Mouse (Mus musculus) MEL (cell line): ENCODE measurements around the gene Vti1a.

ENCODE experiments used
- CTCF ChIP-seq, 3 experiments: IDR thresholded peaks in 2 of 3; conservative IDR thresholded peaks in 1 of 3; 2 replicates each; pipeline ENCODE4 v1.5.1; 2011 to 2012; ENCODE audit warnings: low read length in 3 of 3, low read depth in 2 of 3, mild to moderate bottlenecking in 2 of 3, improper control_type of control experiment in 1 of 3, inconsistent platforms in 1 of 3, mixed read lengths in 1 of 3, moderate library complexity in 1 of 3; ENCODE audit not compliant: control insufficient read depth in 1 of 3, insufficient read depth in 1 of 3, poor library complexity in 1 of 3, severe bottlenecking in 1 of 3
- ELF1 ChIP-seq: IDR thresholded peaks from 2 replicates; pipeline ENCODE4 v1.6.1; 2014; ENCODE audit warnings: low read depth, mild to moderate bottlenecking, inconsistent platforms, low read length, improper control_type of control experiment, moderate library complexity
- EP300 ChIP-seq, 2 experiments: IDR thresholded peaks; 2 replicates each; pipeline ENCODE4 v1.6.1; 2011; ENCODE audit warnings: improper control_type of control experiment in 2 of 2, low read length in 2 of 2, low read depth in 1 of 2, mild to moderate bottlenecking in 1 of 2
- MAFK ChIP-seq: IDR thresholded peaks from 2 replicates; pipeline ENCODE4 v1.6.1; 2011; ENCODE audit warnings: low read depth, mild to moderate bottlenecking, low read length, improper control_type of control experiment, borderline replicate concordance
- POLR2A ChIP-seq, 2 experiments: IDR thresholded peaks; 2 replicates each; pipeline ENCODE4 v1.6.1; 2011 to 2012; ENCODE audit warnings: low read length in 2 of 2, mild to moderate bottlenecking in 2 of 2, control low read depth in 1 of 2, improper control_type of control experiment in 1 of 2, low read depth in 1 of 2, moderate library complexity in 1 of 2; ENCODE audit not compliant: control insufficient read depth in 1 of 2, insufficient read depth in 1 of 2, poor library complexity in 1 of 2
- POLR2AphosphoS2 ChIP-seq: IDR thresholded peaks from 2 replicates; pipeline ENCODE4 v1.6.1; 2011; ENCODE audit warnings: low read length, improper control_type of control experiment
- UBTF ChIP-seq: IDR thresholded peaks from 2 replicates; pipeline ENCODE4 v1.6.1; 2012; ENCODE audit warnings: low read depth, mild to moderate bottlenecking, inconsistent platforms, low read length, improper control_type of control experiment, moderate library complexity, borderline replicate concordance; ENCODE audit not compliant: insufficient read depth

GRCm38 (mm10) chr19:55313649-55314048 is 2.4 kb upstream of the Vti1a start:
- TF ChIP-seq ELF1 (no peak), POLR2A (IDR thresholded peaks at IDR 0.05; ENCODE audit: control insufficient read depth in 1 of 2, insufficient read depth in 1 of 2, low read depth in 1 of 2, low read length in 2 of 2, poor library complexity in 1 of 2) (no peak), MAFK (no peak), CTCF (IDR thresholded peaks at IDR 0.05 in 2 of 3, conservative IDR thresholded peaks at IDR 0.05 in 1 of 3; ENCODE audit: control insufficient read depth in 1 of 3, insufficient read depth in 1 of 3, low read depth in 2 of 3, low read length in 3 of 3, poor library complexity in 1 of 3, severe bottlenecking in 1 of 3) (no peak), EP300 (IDR thresholded peaks at IDR 0.05; ENCODE audit: low read depth in 1 of 2, low read length in 2 of 2) (no peak), UBTF (no peak), POLR2AphosphoS2 (no peak)
